ENCODE assay signal across 10 mouse cellular contexts in genomic region chr10:77164041-77164436, GRCm38 (mm10). TPM values are rescaled to one million over a fixed set of nuclear protein-coding genes. Genes with fewer than 3 reads are reported as not detected.
DNase-seq lines count a peak whose midpoint lies in the region; ATAC-seq lines count a peak whose summit lies in the region.
"Had no signal": no experiment of that assay in that cellular context is flagged by ENCODE, and none has a peak within 500 bp of the region (broad histone marks: within the 10 kb centered on the region; RNA-seq: fewer than 3 reads in every experiment).

No protein-coding gene starts in this region.

- ATAC-seq in hindbrain, embryonic 16.5 days = no peak
- ATAC-seq in midbrain, embryonic 12.5 days (ENCODE audit: low FRiP score, low read depth) = no peak
- ATAC-seq in midbrain, embryonic 16.5 days = no peak
- no peak for ATAC-seq in hindbrain, embryonic 11.5 days (ENCODE audit: low FRiP score)
- ATAC-seq in neural tube, embryonic 13.5 days (ENCODE audit: low read depth) = no peak

- 17% methylated on average over 5 of the region's 5 CpGs for WGBS in hindbrain, embryonic 10.5 days
- 35% methylated on average over 5 of the region's 5 CpGs for WGBS in hindbrain, embryonic 16.5 days
- 22% methylated on average over 5 of the region's 5 CpGs for WGBS in midbrain, embryonic 12.5 days
- WGBS in midbrain, embryonic 16.5 days = 16% methylated on average over 5 of the region's 5 CpGs
- WGBS in hindbrain, embryonic 11.5 days = 15% methylated on average over 5 of the region's 5 CpGs
- WGBS in neural tube, embryonic 13.5 days = 27% methylated on average over 5 of the region's 5 CpGs

- H3K9me3 ChIP-seq in hindbrain, embryonic 10.5 days = no peaks in the 10 kb centered on the region
- no peaks in the 10 kb centered on the region for H3K9me3 ChIP-seq in hindbrain, embryonic 16.5 days (ENCODE audit: control insufficient read depth, low read length)
- H3K9me3 ChIP-seq in midbrain, embryonic 12.5 days = no peaks in the 10 kb centered on the region
- no peaks in the 10 kb centered on the region for H3K9me3 ChIP-seq in midbrain, embryonic 16.5 days (replicated peaks; ENCODE audit: control insufficient read depth, low read length, poor library complexity, severe bottlenecking)
- H3K9me3 ChIP-seq in hindbrain, embryonic 11.5 days (ENCODE audit: control insufficient read depth, low read length) = no peaks in the 10 kb centered on the region
- no peaks in the 10 kb centered on the region for H3K9me3 ChIP-seq in neural tube, embryonic 13.5 days
- H3K9me3 ChIP-seq: G1E had no signal

- H3K9ac ChIP-seq in hindbrain, embryonic 16.5 days (ENCODE audit: low read depth, low read length) = no peak overlapping the region
- H3K9ac ChIP-seq in midbrain, embryonic 12.5 days (replicated peaks) = no peak overlapping the region
- H3K9ac ChIP-seq in midbrain, embryonic 16.5 days (ENCODE audit: low read depth, low read length) = no peak overlapping the region
- no peak overlapping the region for H3K9ac ChIP-seq in hindbrain, embryonic 11.5 days (ENCODE audit: low read depth, low read length)
- H3K9ac ChIP-seq in neural tube, embryonic 13.5 days = no peak overlapping the region

- peaks cover 18% of the 10 kb centered on the region for H3K27me3 ChIP-seq in hindbrain, embryonic 10.5 days (ENCODE audit: insufficient read depth, poor library complexity, severe bottlenecking)
- H3K27me3 ChIP-seq in hindbrain, embryonic 16.5 days (replicated peaks; ENCODE audit: control insufficient read depth, insufficient read depth, low read length) = peaks cover 18% of the 10 kb centered on the region
- H3K27me3 ChIP-seq in midbrain, embryonic 12.5 days = peaks cover 40% of the 10 kb centered on the region
- peaks cover 21% of the 10 kb centered on the region for H3K27me3 ChIP-seq in midbrain, embryonic 16.5 days (ENCODE audit: control insufficient read depth, insufficient read depth, low read depth, low read length)
- H3K27me3 ChIP-seq in hindbrain, embryonic 11.5 days (ENCODE audit: control insufficient read depth, insufficient read depth, low read length) = no peaks in the 10 kb centered on the region
- peaks cover 33% of the 10 kb centered on the region for H3K27me3 ChIP-seq in neural tube, embryonic 13.5 days

- peak overlapping the region; percentile 78 for H3K4me3 ChIP-seq in hindbrain, embryonic 10.5 days
- no peak overlapping the region for H3K4me3 ChIP-seq in hindbrain, embryonic 16.5 days (ENCODE audit: low read length)
- peak overlapping the region; percentile 53; the same call in 1 of the 2 replicates for H3K4me3 ChIP-seq in midbrain, embryonic 12.5 days
- no peak overlapping the region for H3K4me3 ChIP-seq in midbrain, embryonic 16.5 days (ENCODE audit: low read depth, low read length)
- H3K4me3 ChIP-seq in hindbrain, embryonic 11.5 days (ENCODE audit: low read depth, low read length) = peak overlapping the region; percentile 16
- no peak overlapping the region for H3K4me3 ChIP-seq in neural tube, embryonic 13.5 days

- peaks cover 3% of the 10 kb centered on the region; the same call in 1 of the 2 replicates for H3K36me3 ChIP-seq in hindbrain, embryonic 10.5 days
- H3K36me3 ChIP-seq in hindbrain, embryonic 16.5 days (ENCODE audit: control insufficient read depth, insufficient read depth, low read length) = no peaks in the 10 kb centered on the region
- no peaks in the 10 kb centered on the region for H3K36me3 ChIP-seq in midbrain, embryonic 12.5 days
- no peaks in the 10 kb centered on the region for H3K36me3 ChIP-seq in midbrain, embryonic 16.5 days (ENCODE audit: control insufficient read depth, insufficient read depth, low read length)
- H3K36me3 ChIP-seq in hindbrain, embryonic 11.5 days (ENCODE audit: control insufficient read depth, insufficient read depth, low read length) = no peaks in the 10 kb centered on the region
- no peaks in the 10 kb centered on the region for H3K36me3 ChIP-seq in neural tube, embryonic 13.5 days

- peaks cover 82% of the 10 kb centered on the region for H3K4me1 ChIP-seq in hindbrain, embryonic 10.5 days (replicated peaks)
- peaks cover 17% of the 10 kb centered on the region for H3K4me1 ChIP-seq in hindbrain, embryonic 16.5 days (ENCODE audit: control insufficient read depth, insufficient read depth, low read depth, low read length)
- H3K4me1 ChIP-seq in midbrain, embryonic 12.5 days = peaks cover 33% of the 10 kb centered on the region
- peaks cover 18% of the 10 kb centered on the region for H3K4me1 ChIP-seq in midbrain, embryonic 16.5 days (ENCODE audit: control insufficient read depth, insufficient read depth, low read length)
- 0 out of 2 replicates have a peak, but pooled peaks cover 6% of the 10 kb centered on the region for H3K4me1 ChIP-seq in hindbrain, embryonic 11.5 days (replicated peaks; ENCODE audit: control insufficient read depth, insufficient read depth, low read length)
- H3K4me1 ChIP-seq in neural tube, embryonic 13.5 days (replicated peaks) = peaks cover 35% of the 10 kb centered on the region

- no peak for DNase-seq in hindbrain, embryonic 10.5 days (ENCODE audit: low spot score)
- DNase-seq in hindbrain, embryonic 11.5 days (ENCODE audit: low spot score) = no peak
- DNase-seq in yolk sac, embryonic 10.5 days (ENCODE audit: low spot score) = no peak
- DNase-seq: kidney, postnatal 25 days; thymus, postnatal 36 days had no signal

- no peak overlapping the region for H3K4me2 ChIP-seq in hindbrain, embryonic 16.5 days (ENCODE audit: low read length)
- peak overlapping the region; percentile 93 for H3K4me2 ChIP-seq in midbrain, embryonic 12.5 days (replicated peaks)
- H3K4me2 ChIP-seq in midbrain, embryonic 16.5 days (ENCODE audit: low read length) = no peak overlapping the region
- H3K4me2 ChIP-seq in hindbrain, embryonic 11.5 days (replicated peaks; ENCODE audit: low read depth, low read length) = peak overlapping the region; percentile 94
- peak overlapping the region; percentile 83 for H3K4me2 ChIP-seq in neural tube, embryonic 13.5 days

- peak overlapping the region; percentile 96 for H3K27ac ChIP-seq in hindbrain, embryonic 10.5 days
- H3K27ac ChIP-seq in hindbrain, embryonic 16.5 days (ENCODE audit: low read depth, low read length) = no peak overlapping the region
- no peak overlapping the region for H3K27ac ChIP-seq in midbrain, embryonic 12.5 days (replicated peaks)
- H3K27ac ChIP-seq in midbrain, embryonic 16.5 days (ENCODE audit: low read length) = no peak overlapping the region
- peak overlapping the region; percentile 36; the same call in 1 of the 2 replicates for H3K27ac ChIP-seq in hindbrain, embryonic 11.5 days (ENCODE audit: low read depth, low read length)
- H3K27ac ChIP-seq in neural tube, embryonic 13.5 days (replicated peaks) = no peak overlapping the region

RNA-seq across cellular contexts. Expression of gene Col18a1, which starts 2.3 kb away (rescaled TPM):
- polyA plus RNA-seq in hindbrain, embryonic 10.5 days (2016; fragmentation: Nextera tagmentation; extraction: Ambion mirVana) = 147 and 167 TPM in 2 replicates
- polyA plus RNA-seq in hindbrain, embryonic 16.5 days (2015; fragmentation: Nextera tagmentation; extraction: Ambion mirVana) = 26.4 and 41.9 TPM in 2 replicates
- polyA plus RNA-seq in midbrain, embryonic 12.5 days (2016; fragmentation: Nextera tagmentation; extraction: Ambion mirVana) = 89.2 and 90.0 TPM in 2 replicates
- 20.4 and 25.3 TPM in 2 replicates for polyA plus RNA-seq in midbrain, embryonic 16.5 days (2015; fragmentation: Nextera tagmentation; extraction: Ambion mirVana)
- polyA plus RNA-seq in hindbrain, embryonic 11.5 days (2014; fragmentation: Nextera tagmentation; extraction: Ambion mirVana) = 40.4 and 48.3 TPM in 2 replicates
- polyA plus RNA-seq in neural tube, embryonic 13.5 days (2015; fragmentation: Nextera tagmentation; extraction: Ambion mirVana) = 63.3 and 64.2 TPM in 2 replicates

Comparison
In these comparisons a context has a peak if more than half of its experiments do, and no peak if none do; other contexts are left out.
1. H3K27ac ChIP-seq: peak in hindbrain, embryonic 10.5 days (single experiment) and hindbrain, embryonic 11.5 days (single experiment); none in hindbrain, embryonic 16.5 days (single experiment), midbrain, embryonic 12.5 days (single experiment), midbrain, embryonic 16.5 days (single experiment) and neural tube, embryonic 13.5 days (single experiment).
2. H3K4me3 ChIP-seq: peak in hindbrain, embryonic 10.5 days (single experiment), midbrain, embryonic 12.5 days (single experiment) and hindbrain, embryonic 11.5 days (single experiment); none in hindbrain, embryonic 16.5 days (single experiment), midbrain, embryonic 16.5 days (single experiment) and neural tube, embryonic 13.5 days (single experiment).
3. H3K4me2 ChIP-seq: peak in midbrain, embryonic 12.5 days (single experiment), hindbrain, embryonic 11.5 days (single experiment) and neural tube, embryonic 13.5 days (single experiment); none in hindbrain, embryonic 16.5 days (single experiment) and midbrain, embryonic 16.5 days (single experiment).